Mouse (Mus musculus) liver, postnatal 0 days (tissue): ENCODE results near the gene Rpl18.

ENCODE experiments used
- CTCF ChIP-seq: sonication (generic); IDR thresholded peaks from 2 replicates; pipeline ENCODE4 v1.5.1; 2016; ENCODE audit warnings: antibody characterized with exemption, low read depth
- EP300 ChIP-seq: IDR thresholded peaks from 2 replicates; pipeline ENCODE4 v1.6.1; 2016; ENCODE audit warnings: antibody characterized with exemption, low read depth, mild to moderate bottlenecking

DNA sequence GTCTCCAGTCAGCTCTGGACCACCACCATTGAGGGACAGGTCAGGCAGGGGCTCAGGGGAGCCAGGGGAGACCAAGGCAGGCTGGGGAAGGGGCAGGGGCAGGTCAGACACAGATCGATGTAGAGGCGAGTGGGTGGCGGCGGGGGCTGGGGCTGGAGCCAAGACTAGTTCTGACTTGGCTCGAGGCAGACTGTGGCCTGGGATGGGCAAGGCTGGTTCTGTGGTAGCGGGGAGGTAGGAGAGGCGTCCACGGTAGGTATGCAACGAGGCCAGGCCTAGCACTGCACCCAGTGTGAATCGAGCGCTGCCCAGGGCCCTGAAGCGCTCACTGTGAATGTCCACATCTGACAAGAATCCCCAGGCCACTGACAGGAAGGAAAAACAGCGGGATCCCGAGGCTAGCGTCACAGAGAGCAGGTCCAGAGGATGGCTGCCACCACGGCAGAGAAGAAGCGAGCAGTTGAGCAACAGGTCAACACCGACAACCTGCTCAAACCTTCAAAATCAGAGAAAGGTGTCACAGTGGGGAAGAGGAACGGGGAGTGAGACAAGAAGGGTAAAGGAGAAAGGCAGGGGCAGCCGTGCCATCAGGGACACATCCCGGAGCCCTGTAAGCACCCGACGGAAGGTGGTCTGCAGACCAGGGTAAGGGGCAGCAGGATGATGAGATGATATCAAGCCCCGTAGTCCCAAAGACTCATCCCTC, 3.8 kb upstream of the Rpl18 start:
- TF ChIP-seq CTCF (no peak), EP300 (no peak)
